10 mouse cellular contexts compared by ENCODE assay signal in the genomic region with DNA sequence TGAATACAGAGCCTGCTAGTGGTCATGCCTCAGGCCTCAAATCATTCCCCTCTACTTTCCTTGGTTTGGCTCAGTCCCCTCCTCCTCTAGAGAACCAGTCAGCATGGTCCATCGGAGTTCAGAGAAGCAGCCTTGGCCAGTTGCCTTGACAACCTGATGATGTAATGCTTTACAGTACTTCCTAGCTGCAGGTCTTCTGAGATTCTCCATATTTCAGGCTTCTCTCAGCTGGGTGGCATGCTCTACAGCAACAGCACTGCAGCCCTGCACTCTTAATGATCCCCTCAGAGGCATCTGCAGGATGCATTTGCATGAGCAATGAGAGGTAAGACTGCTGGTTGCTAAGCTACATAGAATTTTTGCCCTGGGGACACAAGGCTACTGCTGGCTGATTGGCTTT.
DNase-seq lines count a peak whose midpoint lies in the region; ATAC-seq and TF ChIP-seq lines count a peak whose summit lies in the region.
"Had no signal": no experiment of that assay in that cellular context is flagged by ENCODE, and none has a peak within 500 bp of the region (broad histone marks: within the 10 kb centered on the region; RNA-seq: fewer than 3 reads in every experiment).

No protein-coding gene starts in this region.

- CTCF ChIA-PET in Patski (lab: Charles Lee) = interaction anchor here (1.3 kb wide), 1 partner anchor 16 kb away, joined by 3 read pairs; no protein-coding TSS in a partner anchor

- no peaks in the 10 kb centered on the region for H3K36me3 ChIP-seq in embryonic facial prominence, embryonic 10.5 days (replicated peaks)
- H3K36me3 ChIP-seq in hindbrain, embryonic 16.5 days (ENCODE audit: control insufficient read depth, insufficient read depth, low read length) = no peaks in the 10 kb centered on the region
- no peaks in the 10 kb centered on the region for H3K36me3 ChIP-seq in liver, postnatal 0 days (replicated peaks; ENCODE audit: insufficient read depth, low read length)
- H3K36me3 ChIP-seq: heart, embryonic 15.5 days had no signal

- POLR2A ChIA-PET in Patski (lab: Charles Lee) = no interaction called here

- H3K4me3 ChIP-seq in embryonic facial prominence, embryonic 10.5 days = no peak overlapping the region
- no peak overlapping the region for H3K4me3 ChIP-seq in hindbrain, embryonic 16.5 days (ENCODE audit: low read length)
- H3K4me3 ChIP-seq in liver, postnatal 0 days (ENCODE audit: low read depth, low read length) = no peak overlapping the region
- H3K4me3 ChIP-seq: heart, embryonic 15.5 days; myocyte had no signal

- peak; percentile 26 for ATAC-seq in Patski
- peak; percentile 96 for ATAC-seq in hindbrain, embryonic 16.5 days
- no peak for ATAC-seq in liver, postnatal 0 days

- TF ChIP-seq EP300 in liver, postnatal 0 days (IDR thresholded peaks at IDR 0.05; ENCODE audit: low read depth) = no peak

- no peak overlapping the region for H3K9ac ChIP-seq in hindbrain, embryonic 16.5 days (ENCODE audit: low read depth, low read length)
- H3K9ac ChIP-seq in liver, postnatal 0 days (replicated peaks) = no peak overlapping the region
- H3K9ac ChIP-seq: heart, embryonic 15.5 days had no signal

- WGBS in embryonic facial prominence, embryonic 10.5 days = 20% methylated on average over 1 of the region's 1 CpGs
- WGBS in hindbrain, embryonic 16.5 days = 0% methylated on average over 1 of the region's 1 CpGs
- WGBS in liver, postnatal 0 days (ENCODE audit: insufficient replicate concordance) = 25% methylated on average over 1 of the region's 1 CpGs

- TF ChIP-seq CTCF in Patski (IDR thresholded peaks at IDR 0.05) = no peak
- TF ChIP-seq CTCF in liver, postnatal 0 days (IDR thresholded peaks at IDR 0.05; ENCODE audit: low read depth) = no peak

- in situ Hi-C loops in Patski (cut with MboI; ENCODE audit: low pct_unique_long_range_greater_than_20kb) = no loop called here

- H3K27ac ChIP-seq in embryonic facial prominence, embryonic 10.5 days (replicated peaks) = peak overlapping the region; percentile 51
- H3K27ac ChIP-seq in hindbrain, embryonic 16.5 days (ENCODE audit: low read depth, low read length) = peak overlapping the region; percentile 66
- H3K27ac ChIP-seq in liver, postnatal 0 days (ENCODE audit: low read depth) = no peak overlapping the region
- H3K27ac ChIP-seq: heart, embryonic 15.5 days had no signal

- H3K27me3 ChIP-seq in Patski = no peaks in the 10 kb centered on the region
- H3K27me3 ChIP-seq in embryonic facial prominence, embryonic 10.5 days (replicated peaks; ENCODE audit: low read depth, poor library complexity, severe bottlenecking) = no peaks in the 10 kb centered on the region
- no peaks in the 10 kb centered on the region for H3K27me3 ChIP-seq in hindbrain, embryonic 16.5 days (replicated peaks; ENCODE audit: control insufficient read depth, insufficient read depth, low read length)
- no peaks in the 10 kb centered on the region for H3K27me3 ChIP-seq in liver, postnatal 0 days (ENCODE audit: insufficient read depth, low read length)
- H3K27me3 ChIP-seq: heart, embryonic 15.5 days had no signal

- DNase-seq in Patski (ENCODE audit: low read depth, low spot score) = no peak
- DNase-seq in embryonic facial prominence, embryonic 10.5 days (ENCODE audit: low spot score) = peak; percentile 39
- DNase-seq in left cerebral cortex, postnatal 14 days (ENCODE audit: low spot score in 2 of 2) = peak; percentile 55 to 86
- DNase-seq in retina, embryonic 14.5 days (ENCODE audit: low spot score) = peak; percentile 75
- no peak for DNase-seq in liver, postnatal 0 days
- DNase-seq in spleen, postnatal 36 days (ENCODE audit: low spot score in 2 of 2) = no peak
- DNase-seq in MN1 (ENCODE audit: low spot score) = no peak

- H3K4me1 ChIP-seq in embryonic facial prominence, embryonic 10.5 days = peaks cover 23% of the 10 kb centered on the region
- H3K4me1 ChIP-seq in hindbrain, embryonic 16.5 days (ENCODE audit: control insufficient read depth, insufficient read depth, low read depth, low read length) = peaks cover 6% of the 10 kb centered on the region
- H3K4me1 ChIP-seq in liver, postnatal 0 days (ENCODE audit: insufficient read depth) = no peaks in the 10 kb centered on the region
- H3K4me1 ChIP-seq: heart, embryonic 15.5 days had no signal

- H3K9me3 ChIP-seq in embryonic facial prominence, embryonic 10.5 days = no peaks in the 10 kb centered on the region
- H3K9me3 ChIP-seq in hindbrain, embryonic 16.5 days (ENCODE audit: control insufficient read depth, low read length) = no peaks in the 10 kb centered on the region
- no peaks in the 10 kb centered on the region for H3K9me3 ChIP-seq in liver, postnatal 0 days (ENCODE audit: low read length)
- H3K9me3 ChIP-seq: heart, embryonic 15.5 days had no signal

- H3K4me2 ChIP-seq in hindbrain, embryonic 16.5 days (ENCODE audit: low read length) = peak overlapping the region; percentile 3; the same call in 1 of the 2 replicates
- no peak overlapping the region for H3K4me2 ChIP-seq in liver, postnatal 0 days (ENCODE audit: low read depth, low read length)
- H3K4me2 ChIP-seq: heart, embryonic 15.5 days had no signal

- intact Hi-C loops in left cerebral cortex, postnatal 14 days (cut with DNase I) = no loop called here

Comparison
In these comparisons a context has a peak if more than half of its experiments do, and no peak if none do; other contexts are left out.
1. DNase-seq: peak in embryonic facial prominence, embryonic 10.5 days (single experiment), left cerebral cortex, postnatal 14 days (2 of 2) and retina, embryonic 14.5 days (single experiment); none in Patski (single experiment), liver, postnatal 0 days (single experiment), spleen, postnatal 36 days (0 of 2) and MN1 (single experiment).